Mouse (Mus musculus) lung, embryonic 16.5 days (tissue): ENCODE measurements around the gene Flot1. TPM values are rescaled to one million over a fixed set of nuclear protein-coding genes. Genes with fewer than 3 reads are reported as not detected.

Experiments
- ATAC-seq: fragments of 200-750 bp; cut with Nextera tagmentation; 2 replicates; pipeline ENCODE4 v1.8.0; 2017; ENCODE audit warnings: low read depth, mild to moderate bottlenecking, moderate library complexity
- H3K27ac ChIP-seq: fragments of 300-500 bp; sonication (generic); 2 replicates; pipeline ENCODE4 v1.5.1; 2014; ENCODE audit warnings: mild to moderate bottlenecking, control low read depth, low read length
- H3K27me3 ChIP-seq: fragments of 300-500 bp; sonication (generic); 2 replicates; pipeline ENCODE4 v1.6.1; 2014; ENCODE audit warnings: low read depth, low read length, mixed read lengths; ENCODE audit not compliant: control insufficient read depth, insufficient read depth
- H3K36me3 ChIP-seq: fragments of 300-500 bp; sonication (generic); 2 replicates; pipeline ENCODE4 v1.6.1; 2014; ENCODE audit warnings: low read length; ENCODE audit not compliant: control insufficient read depth, insufficient read depth
- H3K4me1 ChIP-seq: fragments of 300-500 bp; sonication (generic); replicated peaks from 2 replicates; pipeline ENCODE4 v1.6.1; 2014; ENCODE audit warnings: low read length, mixed read lengths; ENCODE audit not compliant: control insufficient read depth, insufficient read depth
- H3K4me2 ChIP-seq: fragments of 300-500 bp; sonication (generic); 2 replicates; pipeline ENCODE4 v1.6.1; 2014; ENCODE audit warnings: low read depth, low read length, control low read depth
- H3K4me3 ChIP-seq: fragments of 300-500 bp; sonication (generic); 2 replicates; pipeline ENCODE4 v1.5.1; 2014; ENCODE audit warnings: mild to moderate bottlenecking, low read length, control low read depth
- H3K9ac ChIP-seq: fragments of 300-500 bp; sonication (generic); 2 replicates; pipeline ENCODE4 v1.6.1; 2014; ENCODE audit warnings: low read length, control low read depth
- H3K9me3 ChIP-seq: fragments of 300-500 bp; sonication (generic); 2 replicates; pipeline ENCODE4 v1.6.1; 2016; ENCODE audit warnings: low read length; ENCODE audit not compliant: control insufficient read depth
- WGBS: fragments of 180-500 bp; shearing (Covaris S2); extraction: QIAGEN DNeasy Blood & Tissue Kit; methylation state at CpG from one replicate; pipeline ENCODE4 v1.1.7; 2014; 5-methylcytosine and 5-hydroxymethylcytosine counted together
- polyA plus RNA-seq: library from polyadenylated mRNA; unstranded; fragments of >200 nt; fragmentation: Nextera tagmentation; extraction: Ambion mirVana; gene quantifications from 2 replicates; pipeline ENCODE4 v1.2.1, GENCODE M21; 2015

The Flot1 gene
- polyA plus RNA-seq, 1 experiment from 2014 or later: 57.8 TPM

- peaks cover 37% of the 10 kb centered on the region for H3K4me1 ChIP-seq
- H3K9ac ChIP-seq: no peak overlapping the region
- H3K9me3 ChIP-seq: no peaks in the 10 kb centered on the region
- peaks cover 56% of the 10 kb centered on the region for H3K36me3 ChIP-seq
- no peak for ATAC-seq
- H3K4me3 ChIP-seq: no peak overlapping the region
- H3K27ac ChIP-seq: no peak overlapping the region
- WGBS: 54% methylated on average over 8 of the region's 8 CpGs
- no peaks in the 10 kb centered on the region for H3K27me3 ChIP-seq
- no peak overlapping the region for H3K4me2 ChIP-seq
These were observed 9.6 kb downstream of the Flot1 start for GRCm38 (mm10) chr17:35832400-35833238.

GRCm38 (mm10) chr17:35833239-35833751, 10.3 kb downstream of the Flot1 start:
- 23% methylated on average over 5 of the region's 5 CpGs for WGBS
- H3K4me3 ChIP-seq: no peak overlapping the region
- no peak for ATAC-seq

GRCm38 (mm10) chr17:35833894-35834293, 10.9 kb downstream of the Flot1 start:
- Histone ChIP-seq H3K27ac (no peak overlapping the region), H3K4me3 (no peak overlapping the region), H3K36me3 (peaks cover 51% of the 10 kb centered on the region), H3K4me1 (peaks cover 37% of the 10 kb centered on the region), H3K9ac (no peak overlapping the region), H3K27me3 (no peaks in the 10 kb centered on the region), H3K4me2 (no peak overlapping the region), H3K9me3 (no peaks in the 10 kb centered on the region)
- no peak for ATAC-seq
- 50% methylated on average over 5 of the region's 5 CpGs for WGBS

More at GRCm38 (mm10) chr17:35833239-35833751, 10.3 kb downstream of the Flot1 start:
- no peaks in the 10 kb centered on the region for H3K9me3 ChIP-seq
- peaks cover 37% of the 10 kb centered on the region for H3K4me1 ChIP-seq
- H3K4me2 ChIP-seq: no peak overlapping the region
- no peak overlapping the region for H3K27ac ChIP-seq
- H3K9ac ChIP-seq: no peak overlapping the region
- no peaks in the 10 kb centered on the region for H3K27me3 ChIP-seq
- peaks cover 51% of the 10 kb centered on the region for H3K36me3 ChIP-seq

GRCm38 (mm10) chr17:35834696-35835422, 11.8 kb downstream of the Flot1 start:
- Histone ChIP-seq H3K9me3 (no peaks in the 10 kb centered on the region), H3K4me2 (peak overlapping the region; percentile 86), H3K27ac (no peak overlapping the region), H3K36me3 (peaks cover 51% of the 10 kb centered on the region), H3K4me3 (peak overlapping the region; percentile 90), H3K9ac (peak overlapping the region; percentile 46), H3K27me3 (no peaks in the 10 kb centered on the region), H3K4me1 (peaks cover 41% of the 10 kb centered on the region)
- no peak for ATAC-seq
- WGBS: 57% methylated on average over 26 of the region's 26 CpGs

GRCm38 (mm10) chr17:35835424-35836140, 12.6 kb downstream of the Flot1 start:
- peak overlapping the region; percentile 82 for H3K9ac ChIP-seq
- H3K27me3 ChIP-seq: no peaks in the 10 kb centered on the region
- no peak overlapping the region for H3K27ac ChIP-seq
- peaks cover 33% of the 10 kb centered on the region for H3K4me1 ChIP-seq
- WGBS: 52% methylated on average over 26 of the region's 26 CpGs
- H3K9me3 ChIP-seq: no peaks in the 10 kb centered on the region
- H3K4me3 ChIP-seq: peak overlapping the region; percentile 90
- H3K4me2 ChIP-seq: peak overlapping the region; percentile 86
- no peak for ATAC-seq
- peaks cover 51% of the 10 kb centered on the region for H3K36me3 ChIP-seq

GRCm38 (mm10) chr17:35836178-35836965, 13.3 kb downstream of the Flot1 start:
- Histone ChIP-seq H3K4me1 (peaks cover 33% of the 10 kb centered on the region), H3K27me3 (no peaks in the 10 kb centered on the region), H3K9ac (peak overlapping the region; percentile 82), H3K4me3 (peak overlapping the region; percentile 90), H3K4me2 (peak overlapping the region; percentile 86), H3K9me3 (no peaks in the 10 kb centered on the region), H3K36me3 (peaks cover 48% of the 10 kb centered on the region), H3K27ac (peak overlapping the region; percentile 100)
- 5% methylated on average over 24 of the region's 24 CpGs for WGBS
- no peak for ATAC-seq

GRCm38 (mm10) chr17:35836991-35837422, 14.0 kb downstream of the Flot1 start:
- no peaks in the 10 kb centered on the region for H3K9me3 ChIP-seq
- H3K4me1 ChIP-seq: peaks cover 33% of the 10 kb centered on the region
- ATAC-seq: peak; percentile 53
- under 1% methylated on average over 25 of the region's 25 CpGs for WGBS
- no peaks in the 10 kb centered on the region for H3K27me3 ChIP-seq
- peaks cover 45% of the 10 kb centered on the region for H3K36me3 ChIP-seq
- peak overlapping the region; percentile 90 for H3K4me3 ChIP-seq
- H3K4me2 ChIP-seq: peak overlapping the region; percentile 86
- peak overlapping the region; percentile 100 for H3K27ac ChIP-seq
- peak overlapping the region; percentile 82 for H3K9ac ChIP-seq

GRCm38 (mm10) chr17:35837487-35837886, 14.5 kb downstream of the Flot1 start:
- no peaks in the 10 kb centered on the region for H3K9me3 ChIP-seq
- ATAC-seq: peak; percentile 7; the same call in 1 of the 2 replicates
- 0% methylated on average over 18 of the region's 18 CpGs for WGBS
- H3K9ac ChIP-seq: peak overlapping the region; percentile 82
- H3K27me3 ChIP-seq: no peaks in the 10 kb centered on the region
- peak overlapping the region; percentile 100 for H3K27ac ChIP-seq
- peak overlapping the region; percentile 86 for H3K4me2 ChIP-seq
- H3K4me1 ChIP-seq: peaks cover 33% of the 10 kb centered on the region
- H3K4me3 ChIP-seq: peak overlapping the region; percentile 90
- H3K36me3 ChIP-seq: peaks cover 43% of the 10 kb centered on the region
